Mouse (Mus musculus) hindbrain, embryonic 15.5 days (tissue): ENCODE measurements at regions not wholly inside any gene's neighbourhood (a gene's known extent, or its start where the extent isn't known, plus 50 kb on each side); places are given as distances from the start of the nearest gene placed in this dataset.

Experiments used
- ATAC-seq: fragments of 200-750 bp; cut with Nextera tagmentation; 2 replicates; pipeline ENCODE4 v1.8.0; 2017; ENCODE audit warnings: low read depth, moderate number of reproducible peaks, moderate TSS enrichment; ENCODE audit not compliant: low FRiP score
- H3K27ac ChIP-seq: fragments of 300-500 bp; sonication (generic); replicated peaks from 2 replicates; pipeline ENCODE4 v1.5.1; 2015; ENCODE audit warnings: mild to moderate bottlenecking, inconsistent platforms
- H3K27me3 ChIP-seq: fragments of 300-500 bp; sonication (generic); 2 replicates; pipeline ENCODE4 v1.6.1; 2015; ENCODE audit warnings: control low read depth, inconsistent platforms
- H3K36me3 ChIP-seq: fragments of 300-500 bp; sonication (generic); 2 replicates; pipeline ENCODE4 v1.6.1; 2015; ENCODE audit warnings: control low read depth, inconsistent platforms
- H3K4me1 ChIP-seq: fragments of 300-500 bp; sonication (generic); replicated peaks from 2 replicates; pipeline ENCODE4 v1.6.1; 2015; ENCODE audit warnings: control low read depth, inconsistent platforms
- H3K4me2 ChIP-seq: fragments of 300-500 bp; sonication (generic); 2 replicates; pipeline ENCODE4 v1.6.1; 2015; ENCODE audit warnings: moderate library complexity, mild to moderate bottlenecking, inconsistent platforms
- H3K4me3 ChIP-seq: fragments of 300-500 bp; sonication (generic); 2 replicates; pipeline ENCODE4 v1.5.1; 2015; ENCODE audit warnings: mild to moderate bottlenecking, inconsistent platforms
- H3K9ac ChIP-seq: fragments of 300-500 bp; sonication (generic); 2 replicates; pipeline ENCODE4 v1.6.1; 2015; ENCODE audit warnings: inconsistent platforms
- H3K9me3 ChIP-seq: fragments of 300-500 bp; sonication (generic); 2 replicates; pipeline ENCODE4 v1.6.1; 2016; ENCODE audit warnings: control low read depth, inconsistent platforms
- WGBS: fragments of 180-500 bp; shearing (Covaris S2); methylation state at CpG from one replicate; pipeline ENCODE4 v1.1.7; 2015; 5-methylcytosine and 5-hydroxymethylcytosine counted together

GRCm38 (mm10) chr5:42502124-42502801 is 434.5 kb downstream of the Gm16223 start:
- no peaks in the 10 kb centered on the region; the same call in 1 of the 2 replicates for H3K4me1 ChIP-seq
- H3K36me3 ChIP-seq: no peaks in the 10 kb centered on the region
- no peak overlapping the region for H3K9ac ChIP-seq
- H3K27me3 ChIP-seq: no peaks in the 10 kb centered on the region
- H3K27ac ChIP-seq: no peak overlapping the region
- no peak overlapping the region for H3K4me3 ChIP-seq
- no peak overlapping the region for H3K4me2 ChIP-seq
- ATAC-seq: 0 out of 2 replicates have a peak, but pooled peaks have one; percentile 73
- 65% methylated on average over 11 of the region's 11 CpGs for WGBS
- H3K9me3 ChIP-seq: no peaks in the 10 kb centered on the region

DNA sequence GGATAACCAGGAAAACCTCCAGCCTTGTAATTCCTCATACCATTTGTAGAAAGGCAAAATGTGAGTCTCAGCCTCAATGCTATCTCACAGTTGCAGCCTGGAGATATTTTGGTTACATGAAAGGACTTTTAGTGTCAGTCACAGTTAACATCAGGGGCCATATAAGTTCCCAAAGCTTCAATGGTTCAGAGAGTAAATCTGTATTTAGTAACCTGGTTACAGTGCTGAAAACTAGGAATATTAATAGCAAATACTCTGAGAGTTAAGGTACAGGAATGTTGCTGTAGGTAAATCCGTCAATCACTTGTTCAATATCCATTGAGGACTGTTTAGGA is 435.0 kb downstream of the Gm16223 start:
- Histone ChIP-seq H3K4me3 (no peak overlapping the region), H3K4me1 (no peaks in the 10 kb centered on the region; the same call in 1 of the 2 replicates), H3K4me2 (no peak overlapping the region), H3K9ac (no peak overlapping the region), H3K36me3 (no peaks in the 10 kb centered on the region), H3K27ac (no peak overlapping the region), H3K9me3 (no peaks in the 10 kb centered on the region), H3K27me3 (no peaks in the 10 kb centered on the region)
- 85% methylated on average over 1 of the region's 1 CpGs for WGBS
- no peak for ATAC-seq

DNA sequence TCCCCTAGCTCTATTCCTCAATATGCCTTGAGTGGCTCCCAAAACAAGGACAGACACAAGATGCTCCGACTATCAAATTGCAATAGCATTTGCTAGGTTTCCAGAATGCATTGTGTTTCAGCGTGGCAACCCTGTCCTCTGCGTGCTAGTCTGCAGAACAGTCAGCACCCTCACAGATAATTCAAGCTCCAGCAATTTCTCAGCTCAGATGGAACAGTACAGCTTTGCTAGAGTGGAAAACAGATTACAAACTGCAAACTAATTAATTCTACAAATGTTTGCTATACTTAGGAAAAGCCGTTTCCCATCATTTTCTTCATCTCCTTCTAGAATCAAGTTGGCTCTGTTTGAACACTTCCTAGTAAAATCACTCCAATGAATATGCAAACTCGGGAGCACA is 441.4 kb downstream of the Gm16223 start:
- H3K9ac ChIP-seq: no peak overlapping the region
- no peak overlapping the region for H3K4me3 ChIP-seq
- H3K4me1 ChIP-seq: no peaks in the 10 kb centered on the region
- H3K27me3 ChIP-seq: no peaks in the 10 kb centered on the region
- no peak overlapping the region for H3K4me2 ChIP-seq
- WGBS: 70% methylated on average over 5 of the region's 5 CpGs
- H3K27ac ChIP-seq: no peak overlapping the region
- no peaks in the 10 kb centered on the region for H3K36me3 ChIP-seq
- no peaks in the 10 kb centered on the region for H3K9me3 ChIP-seq
- ATAC-seq: no peak

DNA sequence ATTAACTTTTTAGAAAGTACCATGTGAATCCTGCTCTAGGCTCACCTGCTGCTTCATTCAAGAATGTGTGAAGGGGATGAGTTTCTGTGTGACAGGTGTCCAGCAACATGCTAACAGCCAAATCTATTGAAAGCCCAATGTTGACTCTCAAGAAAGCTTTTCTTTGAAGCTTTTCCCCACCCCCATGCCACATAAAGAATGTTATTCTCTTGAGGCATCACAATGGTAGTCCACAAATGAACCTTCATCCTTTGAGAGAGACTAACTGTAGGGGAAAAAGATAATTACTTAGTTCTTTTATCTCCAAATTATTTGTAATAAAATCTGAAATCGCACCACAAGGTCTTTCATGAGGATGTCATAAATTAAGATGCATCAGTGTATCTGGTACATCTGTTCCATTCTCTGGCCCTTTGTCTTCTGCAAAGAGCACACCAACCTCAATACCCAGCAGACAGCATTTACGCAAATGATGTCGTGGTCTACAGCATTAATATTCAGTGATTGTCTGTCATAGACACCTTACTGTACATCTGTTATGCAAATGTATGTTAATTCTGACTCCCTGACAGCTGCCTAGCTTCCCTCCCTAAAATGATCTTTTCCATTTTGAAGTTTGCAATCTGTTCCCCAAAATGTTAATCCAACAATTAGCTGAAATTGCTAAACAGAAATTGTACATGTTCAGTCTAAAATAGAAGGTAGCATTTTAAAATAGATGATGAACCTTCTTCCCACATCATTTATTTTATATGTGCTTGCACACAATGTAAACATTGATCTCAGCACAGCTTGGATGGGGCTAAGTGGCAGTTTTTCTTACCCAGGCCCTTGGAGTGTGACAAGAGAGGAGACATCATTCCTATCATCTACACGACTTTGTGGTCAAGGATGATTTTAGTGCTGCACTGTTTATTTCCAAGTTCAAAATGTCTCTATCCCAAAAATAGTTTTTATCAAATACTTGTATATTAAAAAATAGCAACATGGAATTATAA is 455.7 kb downstream of the Gm16223 start:
- ATAC-seq: peak; percentile 74
- H3K36me3 ChIP-seq: no peaks in the 10 kb centered on the region
- H3K4me2 ChIP-seq: no peak overlapping the region
- 0 out of 2 replicates have a peak overlapping the region, but pooled peaks have one; percentile 2 for H3K27ac ChIP-seq
- H3K9ac ChIP-seq: no peak overlapping the region
- H3K9me3 ChIP-seq: no peaks in the 10 kb centered on the region
- H3K4me3 ChIP-seq: no peak overlapping the region
- H3K27me3 ChIP-seq: no peaks in the 10 kb centered on the region
- H3K4me1 ChIP-seq: no peaks in the 10 kb centered on the region; the same call in 1 of the 2 replicates
- WGBS: 29% methylated on average over 4 of the region's 4 CpGs

DNA sequence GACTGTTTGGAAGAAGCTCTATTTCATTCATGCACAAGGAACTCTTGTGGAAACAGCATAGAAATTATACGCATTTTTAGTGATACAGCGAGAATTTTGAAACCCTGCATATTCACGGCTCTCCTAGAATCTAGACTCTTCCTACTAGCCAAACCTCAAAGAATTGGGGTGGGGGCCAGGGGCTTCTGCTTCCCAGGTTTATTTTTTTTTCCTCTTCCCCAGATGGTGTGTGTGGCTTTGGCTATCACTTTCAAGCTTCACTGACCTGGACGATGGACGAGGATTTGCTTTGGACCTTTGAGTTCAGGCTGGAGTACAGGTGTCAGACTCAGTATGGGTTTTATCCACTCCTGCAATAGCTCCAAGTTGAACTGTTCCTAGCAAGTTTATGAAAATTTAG is 457.7 kb downstream of the Gm16223 start:
- WGBS: 57% methylated on average over 5 of the region's 5 CpGs
- no peak overlapping the region for H3K9ac ChIP-seq

DNA sequence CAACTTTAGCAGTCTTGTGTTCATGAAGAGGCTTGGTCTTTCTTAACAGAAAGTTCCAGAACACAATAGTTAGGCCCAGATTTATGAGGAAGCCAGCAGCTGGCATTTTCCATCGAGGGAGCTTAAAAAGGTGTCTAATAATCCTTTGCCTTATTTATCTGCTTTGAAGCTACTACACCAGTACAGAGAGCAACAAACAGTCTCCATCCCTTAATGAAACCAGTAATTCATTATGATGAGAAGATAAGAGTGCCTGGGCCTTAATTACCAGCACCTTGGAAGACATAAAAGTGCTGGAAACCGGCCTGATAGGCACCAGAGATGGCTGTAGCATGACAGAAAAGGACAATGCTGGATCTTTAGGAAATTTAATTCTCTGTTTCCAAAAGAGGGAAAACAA is 492.8 kb downstream of the Gm16223 start:
- 66% methylated on average over 2 of the region's 2 CpGs for WGBS
- no peaks in the 10 kb centered on the region for H3K27me3 ChIP-seq
- H3K4me3 ChIP-seq: no peak overlapping the region
- no peak overlapping the region for H3K4me2 ChIP-seq
- no peak for ATAC-seq
- no peaks in the 10 kb centered on the region for H3K4me1 ChIP-seq
- H3K27ac ChIP-seq: no peak overlapping the region
- H3K36me3 ChIP-seq: no peaks in the 10 kb centered on the region
- H3K9me3 ChIP-seq: no peaks in the 10 kb centered on the region
- no peak overlapping the region for H3K9ac ChIP-seq

More for the DNA sequence above, 457.7 kb downstream of the Gm16223 start:
- Histone ChIP-seq H3K36me3 (no peaks in the 10 kb centered on the region), H3K4me1 (no peaks in the 10 kb centered on the region; the same call in 1 of the 2 replicates), H3K4me3 (no peak overlapping the region), H3K4me2 (no peak overlapping the region), H3K9me3 (no peaks in the 10 kb centered on the region), H3K27ac (no peak overlapping the region), H3K27me3 (no peaks in the 10 kb centered on the region)
- ATAC-seq: no peak

GRCm38 (mm10) chr5:42563406-42563805 is 495.6 kb downstream of the Gm16223 start:
- Histone ChIP-seq H3K4me1 (no peaks in the 10 kb centered on the region), H3K9ac (no peak overlapping the region), H3K4me2 (no peak overlapping the region), H3K27me3 (no peaks in the 10 kb centered on the region), H3K36me3 (no peaks in the 10 kb centered on the region), H3K27ac (no peak overlapping the region), H3K4me3 (no peak overlapping the region), H3K9me3 (no peaks in the 10 kb centered on the region)
- ATAC-seq: no peak

DNA sequence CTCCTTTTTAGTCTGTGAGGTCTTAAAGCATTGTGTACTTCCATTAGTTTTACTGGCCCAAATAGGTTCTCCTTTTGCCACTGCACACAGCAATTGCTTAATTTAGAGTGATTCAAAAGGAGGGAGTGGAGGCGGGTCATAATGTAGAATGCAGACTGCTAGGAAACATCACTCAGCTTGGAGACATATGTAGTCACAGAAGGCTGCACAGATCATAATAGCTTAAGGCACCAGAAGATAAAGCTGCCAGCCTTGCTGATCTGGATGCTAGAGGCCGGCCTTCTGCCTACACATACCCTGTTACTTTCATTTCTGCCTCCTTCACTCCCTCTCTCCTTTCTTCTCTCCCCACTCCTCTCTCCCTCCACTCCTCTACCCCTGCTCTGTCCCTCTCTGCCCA is 508.2 kb downstream of the Gm16223 start:
- Histone ChIP-seq H3K27ac (no peak overlapping the region), H3K9me3 (no peaks in the 10 kb centered on the region), H3K27me3 (no peaks in the 10 kb centered on the region), H3K4me1 (no peaks in the 10 kb centered on the region), H3K36me3 (no peaks in the 10 kb centered on the region), H3K9ac (no peak overlapping the region), H3K4me2 (no peak overlapping the region), H3K4me3 (no peak overlapping the region)
- ATAC-seq: no peak
- WGBS: 74% methylated on average over 2 of the region's 2 CpGs

DNA sequence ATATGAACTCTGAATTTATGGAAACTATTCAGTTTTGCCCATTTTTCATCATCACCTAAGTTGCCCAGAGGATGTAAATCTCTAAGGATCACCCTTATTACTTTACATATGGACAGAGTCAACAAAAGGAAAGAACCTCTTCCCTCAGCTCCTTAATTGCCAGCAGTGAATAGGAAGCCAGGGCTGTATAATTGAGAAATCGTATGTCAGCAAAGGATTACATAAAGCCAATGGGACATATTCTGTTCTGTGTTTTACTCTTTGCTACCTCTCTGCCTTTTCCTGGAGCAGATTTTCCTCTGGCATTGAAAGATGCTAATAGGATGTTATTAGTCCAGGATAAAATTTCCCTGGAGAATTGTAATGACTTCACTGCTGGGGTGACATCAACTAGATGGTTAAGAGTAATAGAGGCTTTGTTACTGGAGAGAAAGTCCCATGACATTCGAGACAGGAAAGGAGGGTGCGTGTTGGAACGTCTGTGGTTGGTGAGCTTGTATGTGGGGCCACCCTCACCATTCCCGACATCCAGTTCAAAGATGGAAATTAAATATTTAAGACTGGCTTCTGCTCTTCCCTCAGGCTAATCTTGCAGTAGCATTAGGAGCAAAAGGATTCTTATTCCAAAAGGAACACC is 510.6 kb downstream of the Gm16223 start:
- H3K4me2 ChIP-seq: no peak overlapping the region
- no peak overlapping the region for H3K27ac ChIP-seq
- no peaks in the 10 kb centered on the region for H3K36me3 ChIP-seq
- no peak overlapping the region for H3K4me3 ChIP-seq
- no peak for ATAC-seq
- H3K9ac ChIP-seq: no peak overlapping the region
- no peaks in the 10 kb centered on the region for H3K9me3 ChIP-seq
- H3K4me1 ChIP-seq: no peaks in the 10 kb centered on the region
- 58% methylated on average over 5 of the region's 5 CpGs for WGBS
- H3K27me3 ChIP-seq: no peaks in the 10 kb centered on the region

GRCm38 (mm10) chr5:42620698-42621097 is 552.9 kb downstream of the Gm16223 start:
- Histone ChIP-seq H3K27me3 (no peaks in the 10 kb centered on the region), H3K27ac (no peak overlapping the region), H3K36me3 (no peaks in the 10 kb centered on the region), H3K4me2 (no peak overlapping the region), H3K9me3 (no peaks in the 10 kb centered on the region), H3K9ac (no peak overlapping the region), H3K4me1 (no peaks in the 10 kb centered on the region), H3K4me3 (no peak overlapping the region)
- 78% methylated on average over 3 of the region's 3 CpGs for WGBS
- no peak for ATAC-seq

GRCm38 (mm10) chr5:42636162-42636823 is 568.5 kb downstream of the Gm16223 start:
- no peak for ATAC-seq
- H3K9me3 ChIP-seq: no peaks in the 10 kb centered on the region
- no peaks in the 10 kb centered on the region for H3K4me1 ChIP-seq
- H3K4me2 ChIP-seq: no peak overlapping the region
- 75% methylated on average over 9 of the region's 9 CpGs for WGBS
- no peak overlapping the region for H3K27ac ChIP-seq
- no peak overlapping the region for H3K4me3 ChIP-seq
- no peak overlapping the region for H3K9ac ChIP-seq
- H3K36me3 ChIP-seq: no peaks in the 10 kb centered on the region
- no peaks in the 10 kb centered on the region for H3K27me3 ChIP-seq
